Mouse (Mus musculus) intestine, embryonic 16.5 days (tissue): Measurements from ENCODE around the gene Mien1. TPM values are rescaled to one million over a fixed set of nuclear protein-coding genes. Genes with fewer than 3 reads are reported as not detected.

Experiments used
- ATAC-seq: fragments of 200-750 bp; cut with Nextera tagmentation; 2 replicates; pipeline ENCODE4 v1.8.0; 2017; ENCODE audit warnings: moderate TSS enrichment, moderate library complexity
- H3K27ac ChIP-seq: fragments of 300-500 bp; sonication (generic); 2 replicates; pipeline ENCODE4 v1.5.1; 2014; ENCODE audit warnings: mild to moderate bottlenecking, low read length
- H3K27me3 ChIP-seq: fragments of 300-500 bp; sonication (generic); replicated peaks from 2 replicates; pipeline ENCODE4 v1.6.1; 2014; ENCODE audit warnings: low read length, control low read depth, mixed read lengths; ENCODE audit not compliant: control insufficient read depth, insufficient read depth
- H3K36me3 ChIP-seq: fragments of 300-500 bp; sonication (generic); 2 replicates; pipeline ENCODE4 v1.6.1; 2014; ENCODE audit warnings: low read length, control low read depth; ENCODE audit not compliant: control insufficient read depth, insufficient read depth
- H3K4me1 ChIP-seq: fragments of 300-500 bp; sonication (generic); 2 replicates; pipeline ENCODE4 v1.6.1; 2014; ENCODE audit warnings: low read length, control low read depth, mixed read lengths; ENCODE audit not compliant: control insufficient read depth, insufficient read depth
- H3K4me2 ChIP-seq: fragments of 300-500 bp; sonication (generic); 2 replicates; pipeline ENCODE4 v1.6.1; 2014; ENCODE audit warnings: low read depth, low read length, control low read depth
- H3K4me3 ChIP-seq: fragments of 300-500 bp; sonication (generic); 2 replicates; pipeline ENCODE4 v1.5.1; 2014; ENCODE audit warnings: mild to moderate bottlenecking, low read length
- H3K9ac ChIP-seq: fragments of 300-500 bp; sonication (generic); 2 replicates; pipeline ENCODE4 v1.6.1; 2014; ENCODE audit warnings: low read depth, low read length
- H3K9me3 ChIP-seq: fragments of 300-500 bp; sonication (generic); 2 replicates; pipeline ENCODE4 v1.6.1; 2016; ENCODE audit warnings: low read length, control low read depth; ENCODE audit not compliant: control insufficient read depth
- WGBS: fragments of 180-500 bp; shearing (Covaris S2); extraction: QIAGEN DNeasy Blood & Tissue Kit; methylation state at CpG from one replicate; pipeline ENCODE4 v1.1.7; 2014; 5-methylcytosine and 5-hydroxymethylcytosine counted together
- polyA plus RNA-seq: library from polyadenylated mRNA; unstranded; fragments of >200 nt; fragmentation: Nextera tagmentation; extraction: Ambion mirVana; gene quantifications from 2 replicates; pipeline ENCODE4 v1.2.1, GENCODE M21; 2015

Mien1 gene
- 279 and 304 TPM in 2 replicates for polyA plus RNA-seq

DNA sequence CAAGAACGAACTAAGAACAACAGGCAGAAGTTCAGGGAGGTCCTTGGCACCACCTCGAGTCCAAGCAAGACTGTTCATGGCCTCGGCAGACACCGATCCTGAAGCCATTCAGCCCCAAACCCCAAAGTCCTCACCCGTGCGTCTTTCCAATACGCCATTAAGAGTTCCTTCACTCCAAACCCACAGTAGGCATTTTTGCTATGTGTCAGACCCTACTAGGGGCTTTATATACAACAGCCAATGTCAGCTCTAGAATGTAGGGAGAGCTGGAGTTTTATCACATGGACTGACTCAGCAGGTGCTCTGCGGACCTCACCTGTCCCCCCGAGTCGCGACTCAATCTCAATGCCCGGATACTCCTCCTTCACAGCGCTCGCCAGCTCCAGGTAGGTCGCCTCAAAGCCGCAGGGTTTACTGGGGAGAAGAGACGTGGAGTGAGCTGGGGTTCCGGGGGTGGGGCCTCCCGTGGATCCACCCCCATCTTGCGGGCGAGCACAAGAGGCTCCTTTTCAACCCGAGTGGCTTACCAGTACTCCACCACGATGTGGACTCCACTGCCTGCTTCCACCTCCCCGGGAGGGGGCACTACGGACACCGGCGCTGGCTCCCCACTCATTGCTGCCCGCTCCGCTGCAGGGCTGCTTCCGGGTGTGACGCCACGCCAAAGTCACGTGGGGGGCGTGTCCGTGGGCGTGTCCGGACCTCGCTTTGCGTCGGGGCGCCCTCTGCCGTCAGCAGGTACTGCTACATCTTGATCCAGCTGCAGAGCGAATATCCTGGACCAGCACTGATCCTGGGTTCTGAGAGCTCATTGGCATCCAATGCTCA is at the start of gene Mien1:
Gene Mien1 (minus strand): TSS at position 661 of the 828 bp plus-strand sequence.
- ATAC-seq = peak; percentile 96
- Histone ChIP-seq H3K9me3 (no peaks in the 10 kb centered on the region), H3K4me3 (peak within 1 kb of the TSS; percentile 70), H3K4me1 (peaks cover 4% of the 10 kb centered on the region), H3K27me3 (no peaks in the 10 kb centered on the region), H3K36me3 (peaks cover 11% of the 10 kb centered on the region), H3K4me2 (peak within 1 kb of the TSS; percentile 90), H3K9ac (peak within 1 kb of the TSS; percentile 77), H3K27ac (peak within 1 kb of the TSS; percentile 89)
- WGBS = 2% methylated on average over 43 of the region's 43 CpGs

DNA sequence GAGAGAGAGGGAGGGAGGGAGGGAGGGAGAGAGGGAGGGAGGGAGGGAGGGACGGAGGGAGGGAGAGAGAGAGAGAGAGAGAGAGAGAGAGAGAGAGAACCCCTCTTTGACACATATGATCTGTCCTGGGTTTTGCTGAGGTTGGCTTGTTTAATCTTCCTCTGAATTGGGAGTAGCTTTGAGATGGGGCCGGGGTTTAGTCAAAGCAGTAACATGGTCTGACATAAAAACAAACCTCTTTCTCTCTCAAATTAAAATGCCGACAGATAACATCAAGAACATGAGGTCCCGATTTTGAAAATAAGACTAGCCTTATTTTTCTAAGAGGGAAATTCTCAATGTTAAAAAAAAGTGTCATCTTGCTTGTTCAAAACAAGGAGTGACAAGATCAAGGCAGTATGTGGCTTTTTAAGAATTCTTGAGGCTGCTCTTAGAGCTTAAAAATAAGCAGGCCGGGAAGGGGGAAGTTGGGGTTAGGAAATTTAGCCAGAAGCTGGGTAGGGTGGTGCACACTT is 48.8 kb upstream of the Mien1 start:
- H3K36me3 ChIP-seq = no peaks in the 10 kb centered on the region
- ATAC-seq = no peak
- H3K4me2 ChIP-seq = no peak overlapping the region
- no peak overlapping the region for H3K27ac ChIP-seq
- H3K27me3 ChIP-seq = no peaks in the 10 kb centered on the region
- H3K9me3 ChIP-seq = no peaks in the 10 kb centered on the region
- H3K4me1 ChIP-seq = no peaks in the 10 kb centered on the region
- no peak overlapping the region for H3K4me3 ChIP-seq
- WGBS = 73% methylated on average over 5 of the region's 5 CpGs
- no peak overlapping the region for H3K9ac ChIP-seq

DNA sequence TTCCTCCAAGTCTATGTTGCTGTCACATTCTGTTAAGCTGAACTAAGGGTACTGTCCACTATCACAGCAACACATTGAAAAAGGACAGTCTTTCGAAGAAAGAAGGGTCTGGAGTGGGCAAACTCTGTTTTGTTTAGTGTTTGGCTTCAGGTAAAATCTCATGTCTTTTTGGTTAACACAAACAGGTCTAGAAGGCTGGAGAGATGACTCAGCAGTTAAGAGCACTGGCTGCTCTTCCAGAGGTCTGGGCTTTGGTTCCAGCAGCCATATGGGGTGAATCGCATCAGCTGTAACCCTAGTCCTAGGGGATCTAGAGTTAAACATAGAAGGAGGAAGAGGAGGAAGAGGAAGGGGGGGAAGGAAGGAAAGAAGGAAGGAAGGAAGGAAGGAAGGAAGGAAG is 47.0 kb upstream of the Mien1 start:
- Histone ChIP-seq H3K4me2 (no peak overlapping the region), H3K27ac (no peak overlapping the region), H3K4me3 (no peak overlapping the region), H3K9ac (no peak overlapping the region), H3K9me3 (no peaks in the 10 kb centered on the region), H3K36me3 (no peaks in the 10 kb centered on the region), H3K27me3 (no peaks in the 10 kb centered on the region; the same call in 1 of the 2 replicates), H3K4me1 (no peaks in the 10 kb centered on the region)
- ATAC-seq = no peak
- WGBS = 89% methylated on average over 2 of the region's 2 CpGs

DNA sequence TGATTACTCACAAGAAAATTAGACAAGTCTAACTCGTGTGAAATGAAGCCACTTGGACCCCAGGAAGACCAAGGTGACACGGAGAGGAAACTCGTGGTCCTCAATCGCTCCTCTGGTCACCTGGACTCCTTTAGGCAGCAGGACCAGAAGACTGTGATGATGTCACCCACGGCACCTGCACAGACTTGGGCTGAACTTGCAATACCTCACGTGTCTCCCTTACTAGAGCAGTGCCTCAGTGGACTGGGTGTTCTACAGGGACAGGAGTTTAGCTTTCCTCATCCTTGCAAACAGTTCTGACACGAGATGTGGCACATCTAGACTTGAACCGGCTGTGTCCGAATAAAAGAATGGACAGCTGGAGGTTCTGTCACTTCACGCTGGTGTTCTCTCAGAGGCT is 43.3 kb upstream of the Mien1 start:
- no peak overlapping the region for H3K4me3 ChIP-seq
- no peaks in the 10 kb centered on the region; the same call in 1 of the 2 replicates for H3K27me3 ChIP-seq
- H3K9me3 ChIP-seq = no peaks in the 10 kb centered on the region
- no peak overlapping the region for H3K27ac ChIP-seq
- H3K36me3 ChIP-seq = no peaks in the 10 kb centered on the region
- no peak overlapping the region for H3K4me2 ChIP-seq
- H3K9ac ChIP-seq = no peak overlapping the region
- 81% methylated on average over 10 of the region's 10 CpGs for WGBS
- H3K4me1 ChIP-seq = no peaks in the 10 kb centered on the region
- ATAC-seq = no peak

DNA sequence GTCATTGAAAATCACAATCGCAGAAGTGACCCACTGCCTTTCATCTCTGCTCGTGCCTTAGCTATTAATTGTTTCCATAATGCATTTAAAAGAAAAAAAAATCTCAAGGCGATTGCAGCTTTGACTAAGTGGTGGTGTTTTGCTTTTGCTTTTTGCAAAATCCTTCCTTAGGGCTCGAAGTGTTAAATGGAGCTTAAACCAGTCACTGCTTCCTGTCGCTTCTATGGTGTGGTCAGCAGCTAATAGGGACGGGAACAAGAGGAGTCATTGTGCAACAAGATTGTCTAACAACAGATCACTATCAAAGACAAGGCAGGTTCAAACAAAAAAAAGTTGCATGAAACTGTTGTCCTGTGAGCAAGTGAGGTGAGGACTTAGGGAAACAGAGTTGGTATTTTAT is 42.4 kb upstream of the Mien1 start:
- H3K27me3 ChIP-seq = no peaks in the 10 kb centered on the region; the same call in 1 of the 2 replicates
- no peak overlapping the region for H3K4me3 ChIP-seq
- H3K9me3 ChIP-seq = no peaks in the 10 kb centered on the region
- 67% methylated on average over 6 of the region's 6 CpGs for WGBS
- no peaks in the 10 kb centered on the region for H3K4me1 ChIP-seq
- no peak overlapping the region for H3K27ac ChIP-seq
- H3K9ac ChIP-seq = no peak overlapping the region
- no peak overlapping the region for H3K4me2 ChIP-seq
- ATAC-seq = no peak
- H3K36me3 ChIP-seq = no peaks in the 10 kb centered on the region

DNA sequence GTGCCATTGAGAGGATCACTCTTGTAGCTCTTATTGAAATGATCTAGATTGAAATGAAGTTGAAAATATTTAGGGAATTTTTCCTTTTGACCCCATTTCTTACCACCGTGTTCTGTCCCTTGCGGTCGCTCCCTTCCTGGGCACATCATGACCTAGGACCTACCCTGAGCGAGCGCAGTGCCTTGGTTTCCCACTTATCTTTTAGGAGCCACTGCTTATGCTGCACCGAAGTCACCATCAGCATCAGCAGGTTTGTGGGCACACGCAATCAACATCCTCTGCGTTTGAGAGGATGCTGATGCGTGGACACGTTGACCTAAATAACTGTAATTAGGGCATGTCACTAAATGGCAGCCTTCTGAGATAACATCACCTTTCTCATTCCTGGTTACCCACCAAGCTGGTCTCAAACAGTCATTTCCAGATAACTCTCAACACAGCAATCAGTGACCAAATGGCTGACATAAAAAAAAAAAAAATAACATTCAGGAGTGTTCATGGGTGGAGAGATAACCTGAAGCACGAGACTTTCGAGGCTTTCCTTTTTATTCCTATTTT is 41.2 kb upstream of the Mien1 start:
- no peak overlapping the region for H3K9ac ChIP-seq
- no peaks in the 10 kb centered on the region; the same call in 1 of the 2 replicates for H3K27me3 ChIP-seq
- H3K4me1 ChIP-seq = no peaks in the 10 kb centered on the region
- H3K4me3 ChIP-seq = no peak overlapping the region
- H3K9me3 ChIP-seq = no peaks in the 10 kb centered on the region
- H3K27ac ChIP-seq = no peak overlapping the region
- WGBS = 90% methylated on average over 12 of the region's 12 CpGs
- no peak overlapping the region for H3K4me2 ChIP-seq
- H3K36me3 ChIP-seq = no peaks in the 10 kb centered on the region
- ATAC-seq = no peak

DNA sequence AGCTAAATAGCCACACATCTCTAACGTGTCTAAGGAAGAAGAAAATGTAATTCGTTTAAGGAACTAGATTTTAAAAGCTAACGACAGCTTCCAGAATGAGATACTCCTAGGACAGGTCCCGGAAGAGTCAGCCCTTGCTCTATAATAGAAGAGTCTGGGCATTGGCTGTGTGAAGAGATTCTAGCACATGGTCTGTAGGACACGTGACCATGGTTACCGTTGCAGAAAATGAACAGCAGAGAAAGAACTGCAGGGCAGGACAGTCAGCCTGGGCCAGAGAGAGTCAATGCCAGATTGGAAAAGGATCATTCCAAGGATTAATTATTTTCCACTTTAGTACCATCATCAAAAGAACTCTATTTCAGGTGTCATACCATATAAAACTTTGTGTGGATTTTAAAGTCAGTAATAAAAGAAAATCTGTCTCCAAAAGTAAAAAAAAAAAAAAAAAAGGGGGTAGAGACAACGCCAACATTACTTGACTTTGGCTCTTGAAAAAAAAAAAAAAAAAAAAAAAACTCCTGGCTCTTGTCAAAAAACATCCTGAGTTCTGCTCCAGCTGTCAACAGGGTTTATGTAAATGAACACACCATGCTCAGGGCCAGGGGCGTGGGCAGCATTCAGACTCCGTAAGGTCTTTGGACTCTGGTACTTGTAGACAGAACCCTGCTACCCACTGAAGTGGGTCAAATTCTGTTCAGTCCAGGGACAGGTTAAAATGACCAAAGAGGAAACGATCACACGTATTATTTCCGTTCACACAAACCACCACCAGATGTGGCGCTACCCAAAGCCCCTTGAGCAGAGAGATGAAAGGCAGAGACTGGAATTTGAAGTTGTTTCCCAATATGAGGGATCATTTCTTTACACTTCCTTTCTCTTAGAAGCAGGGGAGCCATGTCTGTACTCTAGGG is 40.5 kb upstream of the Mien1 start:
- 72% methylated on average over 13 of the region's 13 CpGs for WGBS
- no peak for ATAC-seq

DNA sequence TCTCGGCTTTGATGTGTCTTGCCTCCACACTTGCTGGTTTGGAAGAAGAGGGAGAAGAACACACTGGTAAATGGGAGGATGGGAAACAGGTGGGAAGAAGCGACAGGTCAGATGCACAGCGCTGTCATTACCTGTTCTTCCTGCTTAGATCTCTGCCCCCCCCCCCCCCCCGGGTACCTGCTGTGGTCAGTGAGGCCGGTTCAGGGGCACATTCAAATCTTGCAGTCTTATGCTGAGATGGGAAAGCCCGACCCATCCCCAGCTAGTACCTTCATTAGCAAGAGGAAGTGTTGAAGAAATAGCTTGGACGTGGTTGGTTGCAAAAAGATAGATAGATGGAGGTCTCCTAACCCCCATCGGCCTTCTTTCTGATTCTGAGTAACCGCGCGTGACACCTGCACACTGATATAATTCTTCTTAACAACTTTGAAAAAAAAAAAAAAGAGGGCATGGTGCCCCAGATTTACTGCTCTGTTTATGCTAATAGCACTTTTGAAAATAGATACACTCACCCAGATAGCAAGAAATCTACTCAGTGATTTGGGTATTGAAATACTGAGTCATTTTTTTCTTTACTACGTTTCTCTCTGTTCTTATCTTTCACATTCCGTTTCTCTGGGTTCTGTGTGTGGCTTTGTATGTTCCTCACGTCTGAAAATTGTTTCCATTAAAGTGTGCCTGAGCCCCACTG is 38.4 kb upstream of the Mien1 start:
- Histone ChIP-seq H3K27me3 (no peaks in the 10 kb centered on the region; the same call in 1 of the 2 replicates), H3K36me3 (no peaks in the 10 kb centered on the region), H3K4me2 (no peak overlapping the region), H3K4me3 (no peak overlapping the region), H3K9me3 (no peaks in the 10 kb centered on the region), H3K4me1 (no peaks in the 10 kb centered on the region), H3K9ac (no peak overlapping the region), H3K27ac (no peak overlapping the region)
- 58% methylated on average over 14 of the region's 14 CpGs for WGBS
- ATAC-seq = no peak

More for the DNA sequence above, 40.5 kb upstream of the Mien1 start:
- Histone ChIP-seq H3K9me3 (no peaks in the 10 kb centered on the region), H3K36me3 (no peaks in the 10 kb centered on the region), H3K4me1 (no peaks in the 10 kb centered on the region), H3K9ac (no peak overlapping the region), H3K4me3 (no peak overlapping the region), H3K27me3 (no peaks in the 10 kb centered on the region; the same call in 1 of the 2 replicates), H3K4me2 (no peak overlapping the region), H3K27ac (no peak overlapping the region)
